Mouse (Mus musculus): Measurements from ENCODE around the gene Dock11.

DNA sequence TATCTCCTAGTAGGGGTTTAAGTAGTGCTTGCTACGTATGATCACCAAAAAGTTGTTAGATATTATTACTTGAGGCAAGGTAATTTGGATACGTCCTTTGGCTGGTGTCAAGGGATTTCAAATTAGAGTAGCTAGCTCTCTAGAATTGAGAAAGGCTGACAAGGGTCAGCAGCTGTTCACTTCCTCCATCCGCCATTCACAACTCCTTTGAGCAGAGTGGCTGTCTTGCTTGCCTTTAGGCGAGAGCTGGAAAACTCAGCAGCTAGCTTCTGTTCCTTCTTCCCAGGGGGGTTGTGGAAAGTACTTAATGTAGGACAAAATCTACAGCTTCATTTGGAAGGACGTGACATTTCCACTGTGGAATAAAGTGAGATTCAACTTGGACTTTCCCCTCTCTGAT, 3.7 kb downstream of the Dock11 start:
- TF ChIP-seq CTCF (IDR thresholded peaks at IDR 0.05; ENCODE audit: low read depth) (no peak), EP300 (IDR thresholded peaks at IDR 0.05; ENCODE audit: low read depth) (no peak)
